Mouse (Mus musculus) left cerebral cortex, adult 9 months (tissue): ENCODE data around the gene Pklr.

Experiments
- DNase-seq, 2 experiments: peaks; one replicate each; pipeline ENCODE4 v3.0.0; 2022; ENCODE audit warnings: low spot score in 2 of 2

The Pklr gene

GRCm38 (mm10) chr3:89163643-89164245, 27.8 kb downstream of the Pklr start:
- DNase-seq: no peak

GRCm38 (mm10) chr3:89164506-89165267, 28.7 kb downstream of the Pklr start, which contains the start of gene Clk2:
Gene Clk2, plus strand, starts transcription at chr3:89164795.
- peak; percentile 84 to 93 for DNase-seq

GRCm38 (mm10) chr3:89165268-89165870, 29.4 kb downstream of the Pklr start:
- DNase-seq: no peak

- DNase-seq: no peak
Measured at GRCm38 (mm10) chr3:89166945-89167344, 31.0 kb downstream of the Pklr start.

GRCm38 (mm10) chr3:89174844-89175243, 38.9 kb downstream of the Pklr start:
- DNase-seq: no peak

GRCm38 (mm10) chr3:89175544-89175943, 39.6 kb downstream of the Pklr start:
- no peak for DNase-seq

GRCm38 (mm10) chr3:89176421-89176820, 40.5 kb downstream of the Pklr start:
- no peak for DNase-seq

- peak; percentile 90 for DNase-seq
Measured at GRCm38 (mm10) chr3:89177242-89178106, 41.5 kb downstream of the Pklr start, which contains the start of gene Scamp3. Gene Scamp3, plus strand, starts transcription at chr3:89177473.

- no peak for DNase-seq
Measured at GRCm38 (mm10) chr3:89178107-89178385, 42.1 kb downstream of the Pklr start.

- DNase-seq: no peak
Measured at GRCm38 (mm10) chr3:89179056-89179455, 43.1 kb downstream of the Pklr start.

- DNase-seq: no peak
Measured at GRCm38 (mm10) chr3:89181749-89182500, 46.0 kb downstream of the Pklr start.

- DNase-seq: no peak
Measured at GRCm38 (mm10) chr3:89182531-89183057, 46.7 kb downstream of the Pklr start.

GRCm38 (mm10) chr3:89183058-89183958, 47.4 kb downstream of the Pklr start, which contains the start of gene Fam189b:
Gene Fam189b, plus strand, starts transcription at chr3:89183143.
- peak; percentile 85 to 94 for DNase-seq

GRCm38 (mm10) chr3:89183959-89184315, 48.0 kb downstream of the Pklr start:
- DNase-seq: no peak

- DNase-seq: no peak
Measured at GRCm38 (mm10) chr3:89187197-89187596, 51.3 kb downstream of the Pklr start.

GRCm38 (mm10) chr3:89187690-89188477, 51.9 kb downstream of the Pklr start:
- DNase-seq: no peak

GRCm38 (mm10) chr3:89188478-89188875, 52.5 kb downstream of the Pklr start:
- no peak for DNase-seq

- DNase-seq: no peak
Measured at GRCm38 (mm10) chr3:89190436-89190835, 54.5 kb downstream of the Pklr start.

- no peak for DNase-seq
Measured at GRCm38 (mm10) chr3:89193351-89193750, 57.4 kb downstream of the Pklr start.
